Mouse (Mus musculus): ENCODE measurements around the gene Slc22a22.
"Not testable (repeated sequence)": the region's sequence is repeated elsewhere in the genome, so short reads cannot be mapped to it uniquely, and the experiment has no call there.

Slc22a22 gene

GRCm38 (mm10) chr15:57380381-57380780 lies 97.0 kb downstream of the Slc22a22 start:
- DNase-seq (ENCODE audit: low spot score in 2 of 2): no peak

- no peak for DNase-seq (ENCODE audit: low spot score in 2 of 2)
Measured at GRCm38 (mm10) chr15:57366446-57366845, 111.0 kb downstream of the Slc22a22 start.

GRCm38 (mm10) chr15:57355278-57355677 lies 122.1 kb downstream of the Slc22a22 start:
- no peak for DNase-seq (ENCODE audit: low spot score in 2 of 2)

GRCm38 (mm10) chr15:57340499-57340898 lies 136.9 kb downstream of the Slc22a22 start:
- DNase-seq (ENCODE audit: low spot score in 2 of 2): no peak

- DNase-seq (ENCODE audit: low spot score in 2 of 2): no peak
Measured at GRCm38 (mm10) chr15:57331326-57331725, 146.1 kb downstream of the Slc22a22 start.

GRCm38 (mm10) chr15:57318001-57318400 lies 159.4 kb downstream of the Slc22a22 start:
- DNase-seq (ENCODE audit: low spot score in 2 of 2): no peak

- no peak for DNase-seq (ENCODE audit: low spot score in 2 of 2)
Measured at GRCm38 (mm10) chr15:57316486-57316885, 160.9 kb downstream of the Slc22a22 start.

- DNase-seq (ENCODE audit: low spot score in 2 of 2): no peak
Measured at GRCm38 (mm10) chr15:57302710-57303109, 174.7 kb downstream of the Slc22a22 start.

- no peak for DNase-seq (ENCODE audit: low spot score in 2 of 2)
Measured at GRCm38 (mm10) chr15:57278505-57278904, 198.9 kb downstream of the Slc22a22 start.

- DNase-seq (ENCODE audit: low spot score in 2 of 2): no peak
Measured at GRCm38 (mm10) chr15:57276411-57276810, 201.0 kb downstream of the Slc22a22 start.

- DNase-seq (ENCODE audit: low spot score in 2 of 2): not testable (repeated sequence)
Measured at GRCm38 (mm10) chr15:57240061-57240460, 237.4 kb downstream of the Slc22a22 start.

GRCm38 (mm10) chr15:57230439-57230838 lies 247.0 kb downstream of the Slc22a22 start:
- no peak for DNase-seq (ENCODE audit: low spot score in 2 of 2)

GRCm38 (mm10) chr15:57205315-57205714 lies 272.1 kb downstream of the Slc22a22 start:
- DNase-seq (ENCODE audit: low spot score in 2 of 2): no peak

- DNase-seq (ENCODE audit: low spot score in 2 of 2): no peak
Measured at GRCm38 (mm10) chr15:57204444-57204930, 272.9 kb downstream of the Slc22a22 start.
